Mouse (Mus musculus) layer of hippocampus, adult 6 months (tissue): ENCODE results near the gene Wdhd1. TPM values are rescaled to one million over a fixed set of nuclear protein-coding genes. Genes with fewer than 3 reads are reported as not detected.

ENCODE experiments used
- long read RNA-seq, 2 experiments: library from polyadenylated mRNA; unstranded; transcript quantifications; one replicate each; pipeline ENCODE4 v2.0.0; 2019 to 2020
- polyA plus RNA-seq: library from polyadenylated mRNA; unstranded; fragments of <200 nt; fragmentation: Nextera tagmentation; gene quantifications from 2 replicates; pipeline ENCODE4 v1.2.3, GENCODE M21; 2021

Gene Wdhd1
- 0.83 and 0.88 TPM in 2 replicates for polyA plus RNA-seq
- long read RNA-seq, experiment 1, full-length matches to known transcripts = 1 of 5 reads
- long read RNA-seq, experiment 1, partial matches to known transcripts = 3 of 5 reads
- long read RNA-seq, experiment 1, other reads (novel, unspliced or antisense) = 1 of 5 reads
- long read RNA-seq, experiment 2, full-length matches to known transcripts = 9 of 16 reads
- long read RNA-seq, experiment 2, partial matches to known transcripts = 3 of 16 reads
- long read RNA-seq, experiment 2, other reads (novel, unspliced or antisense) = 4 of 16 reads

GRCm38 (mm10) chr14:47276637-47277393 is at the start of gene Wdhd1, which contains the start of gene Socs4:
TSS of gene Wdhd1 (minus strand) at chr14:47276857.
TSS of gene Socs4 (plus strand) at chr14:47276931.

DNA sequence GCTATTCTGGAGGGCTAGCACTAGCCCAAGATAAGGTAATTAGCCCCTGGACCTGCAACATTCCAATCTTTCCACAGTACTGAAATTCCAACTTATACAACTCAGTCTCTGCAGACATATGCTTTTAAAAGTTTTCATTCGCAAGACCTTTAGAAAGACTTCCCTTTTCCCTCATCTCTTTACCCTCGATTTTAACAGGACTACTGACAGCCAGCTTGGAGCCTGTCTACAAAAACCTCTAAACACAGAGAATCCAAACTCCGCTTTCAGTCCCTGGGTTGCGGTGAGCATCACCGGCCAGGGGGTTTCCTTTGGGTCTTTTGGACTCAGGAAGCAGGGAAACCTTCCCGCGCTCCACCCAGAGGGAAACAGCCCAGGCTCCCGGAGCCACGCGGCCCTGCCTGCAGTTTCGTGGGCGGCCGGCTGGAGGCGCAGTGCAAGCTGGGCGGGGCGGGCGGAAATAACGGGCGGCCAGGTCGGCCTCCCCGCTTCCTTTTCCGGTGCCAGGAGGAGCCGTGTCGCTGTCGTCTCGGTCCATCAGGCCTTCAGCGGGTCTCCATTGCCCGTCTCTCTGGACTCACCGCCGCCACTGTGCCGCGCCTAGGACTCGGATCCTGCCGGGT is 21.2 kb upstream of the Wdhd1 start, which contains the start of gene Mapk1ip1l:
Gene Mapk1ip1l, plus strand, starts transcription at position 482 of the 623 bp plus-strand sequence.

Other genes starting within 250 kb of the Wdhd1 start
- gene Gch1, start 87.4 kb downstream of the Wdhd1 start, polyA plus RNA-seq = 0.89 and 0.95 TPM in 2 replicates
- 4.2 and 4.8 TPM in 2 replicates for gene Socs4, start 74 bp upstream of the Wdhd1 start, polyA plus RNA-seq
- 13.8 and 18.0 TPM in 2 replicates for gene Mapk1ip1l, start 21.4 kb upstream of the Wdhd1 start, polyA plus RNA-seq
- gene Lgals3, start 90.9 kb upstream of the Wdhd1 start, polyA plus RNA-seq = 4.0 and 8.9 TPM in 2 replicates
- 0.49 and 0.59 TPM in 2 replicates for gene Dlgap5, start 141.6 kb upstream of the Wdhd1 start, polyA plus RNA-seq
- 57.7 and 64.4 TPM in 2 replicates for gene Fbxo34, start 173.6 kb upstream of the Wdhd1 start, polyA plus RNA-seq